Mouse (Mus musculus): ENCODE results near the gene Pirt.

Pirt gene

GRCm38 (mm10) chr11:66946922-66947321 lies 35.1 kb downstream of the Pirt start:
- DNase-seq: no peak

DNA sequence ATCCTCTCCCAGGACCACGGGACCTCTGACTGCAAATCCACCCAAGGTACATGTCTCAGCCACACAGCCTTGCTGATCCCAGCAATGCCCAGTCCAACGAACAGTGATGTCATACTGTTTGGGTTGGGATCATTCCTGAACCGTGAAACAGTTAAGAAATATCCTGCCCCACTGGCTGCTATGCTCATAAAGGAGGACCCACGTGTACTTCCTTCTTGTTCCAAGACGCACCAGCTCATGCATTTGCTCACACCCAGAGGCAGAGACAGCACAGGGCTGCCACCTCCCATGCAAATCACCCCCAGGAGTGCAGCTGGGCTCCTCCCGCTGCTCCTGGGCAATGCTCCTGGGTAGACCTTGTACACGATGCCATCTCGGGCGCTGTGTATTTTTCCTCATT lies 44.5 kb downstream of the Pirt start, which contains the start of gene Tmem238l:
Tmem238l (plus strand) TSS at position 336 of the 400 bp plus-strand sequence.
- DNase-seq: no peak

DNA sequence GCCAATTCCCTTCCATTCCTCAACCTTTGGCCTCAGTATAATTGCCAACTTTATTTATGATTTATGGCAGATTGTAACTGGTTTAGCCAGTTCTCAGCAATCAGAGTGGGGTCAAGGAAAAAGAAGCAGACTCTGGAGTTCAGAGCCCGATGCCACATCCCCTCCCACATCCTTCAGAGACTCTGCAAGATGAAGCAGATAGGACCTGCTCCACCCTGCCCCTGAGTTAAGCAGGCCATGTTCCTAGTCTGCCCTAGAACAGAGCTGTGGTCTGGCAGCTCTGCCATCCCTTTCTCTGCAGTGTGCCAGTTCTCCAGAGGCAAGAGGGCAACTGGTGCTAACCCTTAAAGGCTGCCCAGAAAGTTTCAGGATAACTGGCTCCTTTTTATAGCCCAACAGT lies 49.0 kb downstream of the Pirt start:
- DNase-seq: no peak

GRCm38 (mm10) chr11:66961447-66962176 lies 49.8 kb downstream of the Pirt start:
- DNase-seq: no peak

GRCm38 (mm10) chr11:66963462-66963861 lies 51.7 kb downstream of the Pirt start:
- DNase-seq: no peak

GRCm38 (mm10) chr11:66966500-66967116 lies 54.8 kb downstream of the Pirt start:
- DNase-seq: no peak

DNA sequence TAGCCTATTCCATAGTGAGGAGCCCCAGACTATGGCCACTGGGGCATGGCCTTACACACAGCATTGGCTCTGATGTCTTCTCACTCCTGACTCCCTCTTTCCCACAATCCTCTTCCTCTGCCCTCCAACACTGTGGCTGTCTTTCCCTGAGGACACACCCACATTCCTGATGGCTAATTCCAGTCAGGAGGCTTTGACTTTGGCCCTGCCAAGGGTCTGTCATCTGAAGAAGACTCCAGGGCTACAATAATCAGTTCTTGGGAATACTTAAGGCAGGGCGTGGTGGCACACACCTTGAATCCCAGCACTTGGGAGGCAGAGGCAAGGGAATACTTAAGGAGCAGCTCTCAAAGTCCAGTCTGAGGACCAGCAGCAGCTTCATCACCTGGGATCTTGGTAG lies 56.8 kb downstream of the Pirt start:
- no peak for DNase-seq

DNA sequence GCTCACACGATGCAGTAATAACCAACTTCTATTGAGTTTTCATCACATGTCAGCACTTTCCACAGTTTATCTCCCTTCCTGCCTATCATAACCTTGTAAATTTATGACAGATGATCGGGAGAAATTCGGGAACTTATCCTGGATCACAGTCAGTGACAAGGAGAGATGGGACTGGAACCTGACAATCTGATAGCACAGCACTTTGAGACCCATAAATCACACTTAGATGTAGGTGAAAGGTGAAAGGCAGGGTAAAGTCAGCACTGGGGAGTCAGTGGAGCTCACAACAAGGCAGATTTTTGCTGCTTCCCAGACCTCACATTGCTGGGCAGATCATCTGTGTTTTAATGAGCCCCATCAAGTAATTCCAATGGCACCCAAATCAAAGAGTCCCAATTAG lies 61.7 kb downstream of the Pirt start:
- no peak for DNase-seq

GRCm38 (mm10) chr11:66975606-66976330 lies 64.0 kb downstream of the Pirt start:
- DNase-seq: no peak
